Mouse (Mus musculus) embryonic stem cell, embryonic (primary cell): ENCODE measurements around the gene Kxd1.

Experiments
- CTCF ChIA-PET, 4 experiments: fragments of 300-600 bp in 2 of 4; fragments of 350-600 bp in 2 of 4; sonication (Branson Sonifier 250); formaldehyde crosslinking; loops; one replicate each; lab custom pipeline; 2022; ENCODE audit warnings: inconsistent platforms in 2 of 4; lab: Charles Lee
- POLR2A ChIA-PET, 4 experiments: fragments of 300-600 bp in 2 of 4; fragments of 350-600 bp in 2 of 4; sonication (Branson Sonifier 250); formaldehyde crosslinking; loops; one replicate each; lab custom pipeline; 2022; ENCODE audit warnings: antibody characterized with exemption in 4 of 4, inconsistent platforms in 1 of 4; lab: Charles Lee

Kxd1 gene

GRCm38 (mm10) chr8:70486191-70486681 is 41.5 kb downstream of the Kxd1 start:
- POLR2A ChIA-PET: interaction anchor here (1.0 to 1.6 kb wide), 7 partner anchors 9 to 23 kb away, joined by 3 to 8 read pairs (median 4); partner anchors contain the start of genes Klhl26 (in 3 of the 4) and Rex1bd (in 1 of the 4)
- CTCF ChIA-PET: interaction anchor here in 1 of 4 experiments (0.6 to 1.0 kb wide), 2 partner anchors 10 to 19 kb away, joined by 3 read pairs; partner anchors contain the start of gene Klhl26

- ChIA-PET POLR2A (no interaction called here), CTCF (no interaction called here)
These were observed 44.8 kb downstream of the Kxd1 start for GRCm38 (mm10) chr8:70482943-70483342.

GRCm38 (mm10) chr8:70481908-70482307 is 45.8 kb downstream of the Kxd1 start:
- POLR2A ChIA-PET: no interaction called here
- CTCF ChIA-PET: interaction anchor here in 1 of 4 experiments (0.6 kb wide), 1 partner anchor 282 kb away, joined by 3 read pairs; no protein-coding TSS in a partner anchor

- POLR2A ChIA-PET: interaction anchor here (0.6 to 2.0 kb wide), 68 partner anchors 9 to 728 kb away, joined by 3 to 32 read pairs (median 4); partner anchors contain the start of genes Arrdc2 (in 2 of the 4), Ell (in 2 of the 4), Fkbp8 (in 2 of the 4) and Kxd1 (in 2 of the 4)
- CTCF ChIA-PET: interaction anchor here in 3 of 4 experiments (0.5 to 1.3 kb wide), 13 partner anchors 17 to 362 kb away, joined by 3 to 14 read pairs (median 4); partner anchors contain the start of genes Arrdc2 (in 1 of the 3), Homer3 (in 1 of the 3) and Rex1bd (in 1 of the 3)
These were observed 50.3 kb downstream of the Kxd1 start for GRCm38 (mm10) chr8:70477269-70477982.

GRCm38 (mm10) chr8:70476333-70477268 is 51.2 kb downstream of the Kxd1 start, which contains the start of gene Klhl26:
Klhl26 (minus strand) TSS chr8:70476968.
- POLR2A ChIA-PET: interaction anchor here (0.5 to 2.0 kb wide), 83 partner anchors 10 to 727 kb away, joined by 3 to 32 read pairs (median 4); partner anchors contain the start of genes Ell (in 3 of the 4), Arrdc2 (in 2 of the 4), Fkbp8 (in 2 of the 4) and Kxd1 (in 2 of the 4)
- CTCF ChIA-PET: interaction anchor here (0.5 to 1.3 kb wide), 19 partner anchors 9 to 1200 kb away, joined by 3 to 14 read pairs (median 3); partner anchors contain the start of genes Arrdc2 (in 1 of the 4), Gm3336 (in 1 of the 4), Homer3 (in 1 of the 4) and Rex1bd (in 1 of the 4)

- ChIA-PET POLR2A (interaction anchor here in 2 of 4 experiments (1.0 to 1.7 kb wide), 4 partner anchors 20 to 226 kb away, joined by 3 to 6 read pairs (median 4); partner anchors contain the start of genes Jund (in 1 of the 2) and Rex1bd (in 1 of the 2)), CTCF (interaction anchor here in 1 of 4 experiments (1.2 kb wide), 1 partner anchor 34 kb away, joined by 5 read pairs; no protein-coding TSS in a partner anchor)
These were observed 55.9 kb downstream of the Kxd1 start for GRCm38 (mm10) chr8:70471856-70472255.

GRCm38 (mm10) chr8:70469938-70470337 is 57.8 kb downstream of the Kxd1 start:
- POLR2A ChIA-PET: interaction anchor here in 3 of 4 experiments (0.6 to 1.7 kb wide), 10 partner anchors 14 to 179 kb away, joined by 3 to 6 read pairs (median 4); partner anchors contain the start of gene Ell (in 2 of the 3)
- CTCF ChIA-PET: interaction anchor here in 1 of 4 experiments (0.6 kb wide), 1 partner anchor 129 kb away, joined by 3 read pairs; no protein-coding TSS in a partner anchor

GRCm38 (mm10) chr8:70469295-70469916 is 58.4 kb downstream of the Kxd1 start:
- POLR2A ChIA-PET: interaction anchor here in 3 of 4 experiments (0.6 to 1.7 kb wide), 11 partner anchors 11 to 1200 kb away, joined by 3 to 10 read pairs (median 3); partner anchors contain the start of gene Ell (in 1 of the 3)

GRCm38 (mm10) chr8:70468733-70469132 is 59.0 kb downstream of the Kxd1 start:
- ChIA-PET CTCF (no interaction called here), POLR2A (interaction anchor here in 2 of 4 experiments (0.6 to 1.7 kb wide), 9 partner anchors 10 to 1201 kb away, joined by 3 to 7 read pairs (median 3); no protein-coding TSS in a partner anchor)

More at GRCm38 (mm10) chr8:70469295-70469916, 58.4 kb downstream of the Kxd1 start:
- CTCF ChIA-PET: interaction anchor here in 2 of 4 experiments (0.6 kb wide), 2 partner anchors 10 to 130 kb away, joined by 3 read pairs; no protein-coding TSS in a partner anchor

- ChIA-PET CTCF (no interaction called here), POLR2A (interaction anchor here in 2 of 4 experiments (0.7 to 6.2 kb wide), 8 partner anchors 9 to 141 kb away, joined by 3 to 43 read pairs (median 6); partner anchors contain the start of gene Klhl26 (in 2 of the 2))
These were observed 59.8 kb downstream of the Kxd1 start for GRCm38 (mm10) chr8:70467907-70468306.

- POLR2A ChIA-PET: interaction anchor here (0.7 to 6.2 kb wide), 20 partner anchors 9 to 183 kb away, joined by 3 to 43 read pairs (median 5); partner anchors contain the start of genes Klhl26 (in 4 of the 4), Rex1bd (in 1 of the 4), Uba52 (in 1 of the 4) and Upf1 (in 1 of the 4)
- CTCF ChIA-PET: interaction anchor here in 2 of 4 experiments (1.0 to 1.5 kb wide), 3 partner anchors 15 to 107 kb away, joined by 3 to 6 read pairs (median 3); no protein-coding TSS in a partner anchor
These were observed 60.5 kb downstream of the Kxd1 start for GRCm38 (mm10) chr8:70467229-70467725.

- CTCF ChIA-PET: interaction anchor here in 2 of 4 experiments (1.0 to 1.5 kb wide), 3 partner anchors 15 to 106 kb away, joined by 3 to 6 read pairs (median 3); no protein-coding TSS in a partner anchor
- POLR2A ChIA-PET: interaction anchor here (0.6 to 6.2 kb wide), 22 partner anchors 8 to 231 kb away, joined by 3 to 43 read pairs (median 4); partner anchors contain the start of genes Klhl26 (in 4 of the 4), Rex1bd (in 2 of the 4), Uba52 (in 1 of the 4) and Upf1 (in 1 of the 4)
These were observed 61.0 kb downstream of the Kxd1 start for GRCm38 (mm10) chr8:70466771-70467170.

- CTCF ChIA-PET: interaction anchor here in 3 of 4 experiments (0.6 to 1.5 kb wide), 4 partner anchors 14 to 106 kb away, joined by 3 to 6 read pairs (median 3); partner anchors contain the start of gene Rex1bd (in 1 of the 3)
- POLR2A ChIA-PET: interaction anchor here (0.5 to 6.2 kb wide), 23 partner anchors 10 to 234 kb away, joined by 3 to 43 read pairs (median 4); partner anchors contain the start of genes Klhl26 (in 4 of the 4), Rex1bd (in 2 of the 4), Uba52 (in 1 of the 4) and Upf1 (in 1 of the 4)
These were observed 61.5 kb downstream of the Kxd1 start for GRCm38 (mm10) chr8:70466305-70466704.

- CTCF ChIA-PET: interaction anchor here in 1 of 4 experiments (0.6 kb wide), 1 partner anchor 41 kb away, joined by 3 read pairs; the partner anchor contains the start of gene Rex1bd
These were observed 62.1 kb downstream of the Kxd1 start for GRCm38 (mm10) chr8:70465701-70466100.

GRCm38 (mm10) chr8:70464162-70464561 is 63.6 kb downstream of the Kxd1 start:
- ChIA-PET POLR2A (interaction anchor here in 3 of 4 experiments (0.6 to 6.2 kb wide), 5 partner anchors 12 to 236 kb away, joined by 3 to 43 read pairs (median 5); partner anchors contain the start of gene Klhl26 (in 3 of the 3)), CTCF (interaction anchor here in 1 of 4 experiments (0.9 to 1.0 kb wide), 2 partner anchors 39 to 81 kb away, joined by 3 read pairs; no protein-coding TSS in a partner anchor)

More at GRCm38 (mm10) chr8:70465701-70466100, 62.1 kb downstream of the Kxd1 start:
- POLR2A ChIA-PET: interaction anchor here (0.5 to 6.2 kb wide), 15 partner anchors 11 to 235 kb away, joined by 3 to 43 read pairs (median 5); partner anchors contain the start of genes Klhl26 (in 3 of the 4), Uba52 (in 1 of the 4) and Upf1 (in 1 of the 4)
